Mouse (Mus musculus): ENCODE measurements around the gene Srpr. TPM values are rescaled to one million over a fixed set of nuclear protein-coding genes. Genes with fewer than 3 reads are reported as not detected.

Gene Srpr
- 90.6 and 94.2 TPM in 2 replicates for polyA plus RNA-seq (2016; fragmentation: Nextera tagmentation; extraction: Ambion mirVana)

DNA sequence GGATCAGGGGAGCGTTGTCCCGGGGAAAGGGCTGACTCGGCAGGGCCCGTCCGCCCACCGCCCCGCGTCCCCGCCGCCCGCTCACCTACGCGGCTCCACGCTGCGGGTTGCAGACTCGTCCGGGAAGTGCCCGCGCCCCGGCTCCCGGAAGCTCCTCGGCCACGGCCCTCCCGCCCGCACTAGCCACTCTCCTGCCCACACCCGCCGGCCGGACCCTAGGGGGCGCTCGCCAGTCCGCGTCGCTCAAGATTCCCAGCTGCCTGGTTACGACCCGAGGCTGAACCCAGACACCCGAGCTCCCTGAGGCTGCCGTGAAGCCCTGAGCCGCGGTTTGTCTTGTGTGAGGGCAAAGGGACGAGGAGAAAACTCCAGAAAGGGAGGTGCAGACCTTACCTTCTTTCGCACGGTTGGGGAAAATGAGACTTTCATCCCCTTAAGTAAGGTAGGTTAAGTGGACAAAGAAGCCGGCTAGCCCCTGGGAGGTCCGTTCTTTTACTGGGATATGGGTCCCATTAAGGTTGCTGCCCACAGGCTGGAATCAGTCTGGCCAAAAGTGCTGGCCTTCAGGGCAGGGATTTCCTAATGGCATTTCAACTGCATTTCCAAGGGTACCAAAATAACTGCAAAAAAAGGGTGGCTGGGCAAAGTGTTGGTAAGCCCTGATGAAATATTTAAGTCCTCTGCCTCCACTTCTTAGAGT, at the start of gene Srpr, which contains the start of gene Tirap:
Gene Srpr, plus strand, starts transcription at position 404 of the 700 bp plus-strand sequence.
Gene Tirap, minus strand, starts transcription at position 520 of the 700 bp plus-strand sequence.
- Histone ChIP-seq H3K27ac (no peak within 1 kb of the TSS), H3K27me3 (no peaks in the 10 kb centered on the region), H3K4me1 (peaks cover 8% of the 10 kb centered on the region), H3K4me3 (peak within 1 kb of the TSS; percentile 54), H3K36me3 (peaks cover 8% of the 10 kb centered on the region), H3K9ac (peak within 1 kb of the TSS; percentile 69), H3K9me3 (replicated peaks) (no peaks in the 10 kb centered on the region), H3K4me2 (replicated peaks) (peak within 1 kb of the TSS; percentile 64)
- under 1% methylated on average over 43 of the region's 44 CpGs for WGBS
- peak; percentile 93 for ATAC-seq (ENCODE audit: low FRiP score)

DNA sequence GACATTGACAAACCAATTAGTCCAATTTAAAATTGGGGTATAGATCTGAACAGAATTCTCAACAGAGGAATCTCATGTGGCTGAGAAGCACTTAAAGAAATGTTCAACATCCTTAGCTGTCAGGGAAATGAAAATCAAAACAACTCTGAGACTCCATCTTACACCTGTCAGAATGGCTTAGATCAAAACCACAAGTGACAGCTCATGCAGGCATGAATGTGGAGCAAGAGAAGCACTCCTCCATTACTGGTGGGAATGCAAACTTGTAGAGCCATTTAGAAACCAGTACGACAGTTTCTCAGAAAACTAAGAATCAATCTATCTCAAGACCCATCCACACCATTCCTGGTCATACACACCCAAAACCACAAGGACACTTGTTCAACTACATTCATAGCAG, 47.1 kb upstream of the Srpr start:
- WGBS: 87% methylated on average over 1 of the region's 1 CpGs
- ATAC-seq (ENCODE audit: low FRiP score): no peak
- Histone ChIP-seq H3K27ac (no peak overlapping the region), H3K4me2 (replicated peaks) (no peak overlapping the region), H3K9me3 (replicated peaks) (no peaks in the 10 kb centered on the region), H3K4me1 (no peaks in the 10 kb centered on the region), H3K9ac (no peak overlapping the region), H3K36me3 (no peaks in the 10 kb centered on the region), H3K4me3 (no peak overlapping the region), H3K27me3 (no peaks in the 10 kb centered on the region)

DNA sequence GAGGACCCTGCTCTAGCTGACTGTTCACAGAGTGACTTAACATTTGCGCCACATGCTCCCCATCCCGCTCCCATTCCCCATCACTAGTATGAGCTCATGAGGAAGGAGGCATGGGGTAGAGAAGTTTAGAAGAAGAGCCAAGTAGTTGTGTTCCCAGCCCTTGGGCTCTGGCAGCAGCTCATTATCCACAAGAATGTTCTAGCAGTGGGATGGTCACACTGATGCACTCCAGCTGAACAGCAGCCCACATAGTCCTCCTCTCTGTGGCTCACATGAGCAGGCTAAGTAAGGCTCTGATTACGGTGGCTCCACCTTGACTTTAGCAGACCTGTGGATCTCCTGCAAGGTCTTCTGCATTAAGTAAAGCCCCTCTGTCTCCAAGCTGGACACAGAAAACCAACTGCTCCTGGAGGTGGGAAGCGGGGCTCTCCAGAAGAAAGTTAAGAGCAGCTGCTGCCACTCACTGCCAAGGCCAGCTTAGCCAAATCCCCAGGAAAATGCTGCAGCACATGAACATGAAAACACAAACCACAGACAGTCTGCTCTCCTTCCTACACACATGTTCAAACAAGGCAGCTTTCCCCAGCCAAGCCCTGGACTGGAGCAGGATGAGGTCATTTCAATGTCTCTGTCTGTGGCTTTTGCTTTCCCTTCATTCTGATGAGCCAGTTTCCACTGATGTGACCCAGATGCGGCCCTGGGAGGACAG, 43.8 kb upstream of the Srpr start:
- Histone ChIP-seq H3K4me1 (no peaks in the 10 kb centered on the region), H3K27ac (no peak overlapping the region), H3K9me3 (replicated peaks) (no peaks in the 10 kb centered on the region), H3K27me3 (no peaks in the 10 kb centered on the region), H3K4me3 (no peak overlapping the region), H3K36me3 (no peaks in the 10 kb centered on the region), H3K9ac (no peak overlapping the region), H3K4me2 (replicated peaks) (no peak overlapping the region)
- ATAC-seq (ENCODE audit: low FRiP score): no peak
- 89% methylated on average over 5 of the region's 5 CpGs for WGBS

DNA sequence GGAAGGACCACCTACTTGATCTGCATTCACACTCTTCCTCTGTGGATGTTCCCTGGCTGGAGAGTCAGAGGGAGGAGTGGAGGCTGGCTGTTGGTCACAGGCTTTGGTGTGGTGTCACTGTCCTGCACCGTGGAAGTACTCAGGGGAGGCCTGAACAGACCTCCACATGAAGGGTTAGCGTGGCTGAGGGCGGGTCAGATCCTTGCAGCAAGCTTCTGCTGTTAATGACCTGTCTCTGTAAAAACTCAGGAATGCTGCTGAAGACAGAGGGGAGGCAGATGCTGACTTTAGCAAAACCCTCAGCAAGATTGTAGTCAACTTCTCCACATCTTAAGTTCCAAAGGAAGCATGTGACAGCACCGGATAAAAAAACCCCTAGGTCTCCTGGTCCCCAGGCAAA, 43.1 kb upstream of the Srpr start:
- H3K27me3 ChIP-seq: no peaks in the 10 kb centered on the region
- WGBS: 82% methylated on average over 4 of the region's 4 CpGs
- H3K4me2 ChIP-seq (replicated peaks): no peak overlapping the region
- ATAC-seq (ENCODE audit: low FRiP score): no peak
- no peak overlapping the region for H3K27ac ChIP-seq
- H3K36me3 ChIP-seq: no peaks in the 10 kb centered on the region
- no peak overlapping the region for H3K4me3 ChIP-seq
- no peaks in the 10 kb centered on the region for H3K4me1 ChIP-seq
- no peak overlapping the region for H3K9ac ChIP-seq
- no peaks in the 10 kb centered on the region for H3K9me3 ChIP-seq (replicated peaks)

DNA sequence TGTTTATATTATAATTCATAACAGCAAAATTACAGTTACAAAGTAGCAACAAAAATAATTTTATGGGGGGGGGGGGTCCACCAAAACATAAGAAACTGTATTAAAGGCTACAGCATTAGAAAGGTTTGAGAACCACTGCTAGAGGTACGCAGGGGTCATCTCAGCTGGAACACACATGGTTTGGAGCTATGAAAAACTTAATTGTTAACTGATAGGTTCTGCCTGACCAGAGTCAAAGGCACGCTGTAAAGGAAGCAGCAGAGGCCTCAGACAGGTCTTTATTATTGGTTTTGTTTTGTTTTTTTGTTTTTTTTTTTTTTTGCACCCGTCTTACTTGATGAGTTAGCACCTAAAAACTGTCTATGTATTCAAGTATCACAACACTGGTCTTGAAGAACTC, 41.5 kb upstream of the Srpr start:
- ATAC-seq (ENCODE audit: low FRiP score): no peak
- Histone ChIP-seq H3K36me3 (peaks cover 6% of the 10 kb centered on the region), H3K9ac (no peak overlapping the region), H3K4me3 (no peak overlapping the region), H3K27ac (no peak overlapping the region), H3K4me1 (no peaks in the 10 kb centered on the region), H3K9me3 (replicated peaks) (no peaks in the 10 kb centered on the region), H3K4me2 (replicated peaks) (no peak overlapping the region), H3K27me3 (no peaks in the 10 kb centered on the region)
- WGBS: 82% methylated on average over 3 of the region's 3 CpGs

DNA sequence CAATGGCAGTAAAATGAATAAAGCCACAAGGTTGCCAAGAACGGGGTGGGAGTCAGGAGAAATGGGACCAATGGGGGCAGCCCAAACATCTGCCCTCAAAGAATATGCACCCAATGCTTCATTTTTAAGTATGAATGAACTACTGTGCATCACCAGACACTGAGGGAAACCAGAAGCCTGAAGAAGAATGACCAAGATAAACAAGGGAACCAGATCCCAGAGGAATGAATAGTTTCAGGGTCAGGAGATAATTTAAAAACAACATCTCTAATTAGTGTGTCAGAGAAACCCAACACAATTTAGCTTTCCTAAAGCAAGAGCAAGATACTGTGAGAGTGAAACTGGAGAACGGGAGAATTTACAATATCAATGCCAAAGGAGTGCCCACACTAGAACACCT, 39.3 kb upstream of the Srpr start:
- Histone ChIP-seq H3K4me1 (no peaks in the 10 kb centered on the region), H3K4me2 (replicated peaks) (no peak overlapping the region), H3K36me3 (peaks cover 6% of the 10 kb centered on the region), H3K9me3 (replicated peaks) (no peaks in the 10 kb centered on the region), H3K9ac (no peak overlapping the region), H3K27me3 (no peaks in the 10 kb centered on the region), H3K4me3 (no peak overlapping the region), H3K27ac (no peak overlapping the region)
- ATAC-seq (ENCODE audit: low FRiP score): no peak
- 76% methylated on average over 2 of the region's 2 CpGs for WGBS

DNA sequence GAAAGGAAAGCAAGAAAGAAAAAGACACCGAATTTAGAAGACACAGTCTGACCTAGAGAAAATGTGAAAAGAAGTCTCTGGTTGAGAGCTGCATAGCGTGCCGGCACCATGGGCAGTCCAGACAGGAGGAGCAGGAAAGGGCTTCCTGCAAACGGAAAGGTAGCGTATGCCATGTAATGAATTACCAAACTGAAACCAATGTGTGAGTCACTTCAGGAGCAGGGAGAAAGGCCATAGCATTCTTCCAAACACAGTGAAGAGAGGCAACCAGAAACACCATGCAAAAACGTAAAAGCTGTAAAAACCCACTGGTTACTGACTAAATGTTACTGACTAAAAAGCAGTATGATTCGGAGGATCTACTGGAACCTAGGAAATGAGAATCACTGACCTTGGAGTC, 38.3 kb upstream of the Srpr start:
- Histone ChIP-seq H3K9ac (no peak overlapping the region), H3K36me3 (peaks cover 6% of the 10 kb centered on the region), H3K4me3 (no peak overlapping the region), H3K27ac (no peak overlapping the region), H3K9me3 (replicated peaks) (no peaks in the 10 kb centered on the region), H3K4me2 (replicated peaks) (no peak overlapping the region), H3K4me1 (no peaks in the 10 kb centered on the region), H3K27me3 (no peaks in the 10 kb centered on the region)
- no peak for ATAC-seq (ENCODE audit: low FRiP score)
- 87% methylated on average over 7 of the region's 7 CpGs for WGBS

DNA sequence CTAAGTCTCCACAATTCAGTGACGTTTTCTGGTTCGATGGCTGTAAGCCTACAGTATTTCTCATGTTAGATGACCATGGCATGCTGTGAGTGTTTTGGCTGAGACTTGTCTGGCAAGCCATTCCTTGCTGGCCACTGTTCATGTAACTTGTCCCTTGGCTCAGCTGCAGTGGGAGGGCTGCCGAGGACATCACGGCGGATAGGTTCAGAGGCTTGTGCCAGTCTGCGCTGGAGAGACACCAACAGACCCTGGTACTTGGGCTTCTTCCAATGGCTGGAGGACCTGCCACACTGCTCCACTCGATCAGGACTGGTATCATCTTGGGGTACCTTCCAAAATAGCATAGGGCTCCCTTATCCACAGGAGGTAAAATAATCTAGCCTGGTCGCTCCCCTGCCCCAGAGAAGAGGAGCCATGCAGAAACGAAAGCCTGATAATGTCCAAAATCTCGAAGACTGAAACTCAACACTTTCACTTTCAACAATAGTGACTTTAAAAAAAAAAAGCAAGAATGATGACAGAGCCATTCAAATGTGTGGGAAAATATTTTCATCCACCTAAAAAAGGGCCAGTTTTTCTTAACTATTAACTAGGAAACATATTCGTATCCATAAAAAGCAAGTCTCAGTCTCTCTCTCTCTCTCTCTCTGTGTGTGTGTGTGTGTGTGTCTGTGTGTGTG, 36.8 kb upstream of the Srpr start:
- Histone ChIP-seq H3K4me3 (no peak overlapping the region), H3K4me1 (peaks cover 9% of the 10 kb centered on the region), H3K9me3 (replicated peaks) (no peaks in the 10 kb centered on the region), H3K27me3 (no peaks in the 10 kb centered on the region), H3K9ac (no peak overlapping the region), H3K36me3 (peaks cover 6% of the 10 kb centered on the region), H3K27ac (no peak overlapping the region), H3K4me2 (replicated peaks) (no peak overlapping the region)
- ATAC-seq (ENCODE audit: low FRiP score): no peak
- WGBS: 91% methylated on average over 11 of the region's 11 CpGs

DNA sequence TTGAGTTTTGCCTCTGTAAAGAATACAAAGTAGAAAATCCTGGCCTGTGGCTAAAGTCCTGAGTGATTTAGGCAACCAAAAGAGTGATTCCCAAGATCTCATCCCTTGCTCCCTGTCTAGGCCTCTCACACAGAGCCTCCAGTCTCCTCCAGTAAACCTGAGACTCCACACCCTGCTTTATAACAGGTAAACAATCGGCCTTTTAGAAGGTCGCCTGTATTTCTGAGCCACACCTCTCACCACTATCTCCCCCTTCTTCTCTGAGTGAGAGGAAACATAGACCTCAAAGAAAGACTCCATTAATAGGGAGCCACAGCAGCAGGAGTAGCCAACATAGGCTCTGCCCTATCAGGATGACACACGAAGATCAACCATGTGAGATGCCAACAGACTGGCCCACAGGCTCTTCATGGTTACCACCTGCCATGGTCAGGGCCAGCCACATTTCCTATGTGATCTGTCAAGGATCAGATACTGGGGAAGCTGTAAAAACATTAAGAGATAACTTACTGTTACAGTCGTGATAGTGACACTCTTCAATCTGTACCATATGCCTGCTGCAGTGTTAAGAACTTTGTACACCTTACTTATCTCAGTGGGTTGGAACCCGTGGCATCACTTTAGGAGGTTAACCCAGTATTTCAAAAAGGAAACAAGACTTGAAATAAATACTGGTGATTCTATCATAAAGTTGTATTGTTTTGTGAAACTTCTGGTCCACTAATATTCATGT, 35.7 kb upstream of the Srpr start:
- Histone ChIP-seq H3K4me2 (replicated peaks) (no peak overlapping the region), H3K4me3 (no peak overlapping the region), H3K9ac (no peak overlapping the region), H3K27ac (no peak overlapping the region), H3K27me3 (no peaks in the 10 kb centered on the region), H3K9me3 (replicated peaks) (no peaks in the 10 kb centered on the region), H3K36me3 (peaks cover 6% of the 10 kb centered on the region), H3K4me1 (peaks cover 9% of the 10 kb centered on the region)
- no peak for ATAC-seq (ENCODE audit: low FRiP score)
- WGBS: 82% methylated on average over 5 of the region's 5 CpGs

DNA sequence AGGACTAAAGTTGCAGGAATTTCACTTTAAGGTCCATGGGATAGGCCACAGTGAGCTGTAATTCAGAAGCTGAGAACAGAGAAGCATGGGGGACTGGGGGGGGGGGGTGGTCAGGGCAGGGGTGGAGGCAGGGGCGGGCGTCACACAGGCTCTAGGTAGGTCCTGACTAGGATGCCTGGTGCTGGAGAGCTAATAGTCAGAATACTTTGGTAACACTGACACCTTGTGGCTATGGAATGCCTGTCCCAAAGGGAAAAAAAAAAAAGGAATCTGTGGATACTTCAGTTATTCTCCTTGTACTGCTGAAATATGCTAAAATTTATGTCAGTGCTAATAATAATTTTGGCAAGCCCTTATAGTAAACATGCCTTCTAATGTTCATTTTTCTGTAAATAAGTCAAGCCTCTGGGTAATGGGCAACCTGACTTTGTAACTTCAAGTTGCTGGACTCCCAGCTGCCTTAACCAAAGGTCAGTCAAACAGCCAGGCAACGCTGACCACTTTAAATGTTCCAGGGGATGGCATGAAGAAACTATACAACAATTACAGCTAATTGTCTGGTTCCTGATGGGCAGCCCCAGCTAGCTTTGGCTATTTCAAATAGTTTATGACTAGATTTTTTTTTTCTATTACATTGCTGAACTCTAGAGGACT, 33.7 kb upstream of the Srpr start:
- H3K4me2 ChIP-seq (replicated peaks): no peak overlapping the region
- H3K9ac ChIP-seq: no peak overlapping the region
- H3K4me3 ChIP-seq: no peak overlapping the region
- H3K27ac ChIP-seq: no peak overlapping the region
- H3K4me1 ChIP-seq: peaks cover 9% of the 10 kb centered on the region
- 0 out of 2 replicates have a peak, but pooled peaks have one; percentile 23 for ATAC-seq (ENCODE audit: low FRiP score)
- peaks cover 20% of the 10 kb centered on the region for H3K36me3 ChIP-seq
- no peaks in the 10 kb centered on the region for H3K9me3 ChIP-seq (replicated peaks)
- 22% methylated on average over 3 of the region's 3 CpGs for WGBS
- H3K27me3 ChIP-seq: no peaks in the 10 kb centered on the region

DNA sequence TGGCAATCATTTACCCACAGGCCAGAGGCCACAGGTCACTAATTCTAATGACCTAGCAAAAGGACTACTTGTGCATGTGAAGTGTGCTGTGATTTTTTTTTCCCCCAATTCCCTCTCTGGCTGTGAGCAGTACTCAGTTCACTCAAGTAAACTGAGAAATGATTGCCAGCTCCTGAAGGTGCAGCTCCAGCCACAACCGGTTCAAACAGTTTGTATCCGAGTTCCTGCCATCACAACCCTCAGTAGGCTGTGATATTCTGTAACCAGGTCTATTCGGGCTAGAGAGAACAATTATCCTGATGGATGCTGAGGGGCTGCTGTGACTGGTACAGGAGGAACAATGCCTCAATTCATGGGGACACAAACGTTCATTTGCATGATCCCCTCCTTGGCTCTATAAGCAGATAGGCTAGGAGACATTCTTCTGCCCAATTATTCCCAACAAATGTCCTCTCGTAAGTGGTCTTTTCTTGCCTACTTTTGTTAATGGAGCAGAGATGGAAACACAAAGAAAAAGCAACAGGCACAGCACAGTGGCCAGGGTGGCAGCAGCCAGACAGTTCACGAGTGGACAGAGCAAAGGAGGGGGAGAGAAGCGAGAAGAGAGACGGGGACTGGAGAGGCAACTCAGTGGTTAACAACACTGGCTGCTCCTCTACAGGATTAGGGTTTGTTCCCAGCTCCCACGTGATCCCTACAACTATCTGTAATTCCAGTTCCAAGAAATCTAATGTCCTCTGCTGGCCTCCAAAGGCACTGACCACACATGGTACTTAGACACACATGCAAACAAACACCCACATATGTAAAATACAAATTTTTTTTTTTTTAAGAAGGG, 33.0 kb upstream of the Srpr start:
- WGBS: 28% methylated on average over 9 of the region's 9 CpGs
- H3K27ac ChIP-seq: peak overlapping the region; percentile 45
- no peaks in the 10 kb centered on the region for H3K9me3 ChIP-seq (replicated peaks)
- no peak overlapping the region for H3K9ac ChIP-seq
- peak; percentile 82 for ATAC-seq (ENCODE audit: low FRiP score)
- H3K4me2 ChIP-seq (replicated peaks): no peak overlapping the region
- peaks cover 20% of the 10 kb centered on the region for H3K36me3 ChIP-seq
- H3K4me3 ChIP-seq: no peak overlapping the region
- H3K27me3 ChIP-seq: no peaks in the 10 kb centered on the region
- peaks cover 9% of the 10 kb centered on the region for H3K4me1 ChIP-seq

Measured in hindbrain, embryonic 12.5 days (tissue).